Mouse (Mus musculus): Measurements from ENCODE around the gene Nuak1. TPM values are rescaled to one million over a fixed set of nuclear protein-coding genes. Genes with fewer than 3 reads are reported as not detected.

The Nuak1 gene
- polyA plus RNA-seq, 1 experiment from 2014 or later: 0.13 TPM

- WGBS (ENCODE audit: insufficient replicate concordance): 57% methylated on average over 13 of the region's 13 CpGs
- no peak overlapping the region for H3K4me2 ChIP-seq (ENCODE audit: low read depth, low read length)
- H3K27me3 ChIP-seq (ENCODE audit: control insufficient read depth, insufficient read depth, low read depth, low read length): no peaks in the 10 kb centered on the region
- no peaks in the 10 kb centered on the region for H3K4me1 ChIP-seq (ENCODE audit: control insufficient read depth, low read depth, low read length)
- ATAC-seq (ENCODE audit: low read depth): no peak
- H3K27ac ChIP-seq (ENCODE audit: low read length): no peak overlapping the region
- H3K4me3 ChIP-seq (ENCODE audit: low read depth, low read length): no peak overlapping the region
- no peaks in the 10 kb centered on the region for H3K9me3 ChIP-seq (replicated peaks; ENCODE audit: control insufficient read depth, low read length)
- H3K9ac ChIP-seq (ENCODE audit: low read depth, low read length): no peak overlapping the region
- no peaks in the 10 kb centered on the region for H3K36me3 ChIP-seq (ENCODE audit: control insufficient read depth, insufficient read depth)
These were observed 31.3 kb downstream of the Nuak1 start for GRCm38 (mm10) chr10:84408965-84409660.

- Histone ChIP-seq H3K9me3 (replicated peaks; ENCODE audit: control insufficient read depth, low read length) (no peaks in the 10 kb centered on the region), H3K4me1 (ENCODE audit: control insufficient read depth, low read depth, low read length) (no peaks in the 10 kb centered on the region), H3K4me3 (ENCODE audit: low read depth, low read length) (no peak overlapping the region), H3K36me3 (ENCODE audit: control insufficient read depth, insufficient read depth) (no peaks in the 10 kb centered on the region), H3K4me2 (ENCODE audit: low read depth, low read length) (no peak overlapping the region), H3K27ac (ENCODE audit: low read length) (no peak overlapping the region), H3K27me3 (ENCODE audit: control insufficient read depth, insufficient read depth, low read depth, low read length) (no peaks in the 10 kb centered on the region), H3K9ac (ENCODE audit: low read depth, low read length) (no peak overlapping the region)
- no peak for ATAC-seq (ENCODE audit: low read depth)
- 48% methylated on average over 8 of the region's 8 CpGs for WGBS (ENCODE audit: insufficient replicate concordance)
These were observed 35.1 kb downstream of the Nuak1 start for GRCm38 (mm10) chr10:84405135-84405776.

- no peaks in the 10 kb centered on the region for H3K9me3 ChIP-seq (replicated peaks; ENCODE audit: control insufficient read depth, low read length)
- ATAC-seq (ENCODE audit: low read depth): peak; percentile 16; the same call in 1 of the 2 replicates
- no peaks in the 10 kb centered on the region for H3K27me3 ChIP-seq (ENCODE audit: control insufficient read depth, insufficient read depth, low read depth, low read length)
- H3K4me3 ChIP-seq (ENCODE audit: low read depth, low read length): no peak overlapping the region
- no peaks in the 10 kb centered on the region for H3K36me3 ChIP-seq (ENCODE audit: control insufficient read depth, insufficient read depth)
- no peaks in the 10 kb centered on the region for H3K4me1 ChIP-seq (ENCODE audit: control insufficient read depth, low read depth, low read length)
- H3K27ac ChIP-seq (ENCODE audit: low read length): no peak overlapping the region
- H3K9ac ChIP-seq (ENCODE audit: low read depth, low read length): no peak overlapping the region
- H3K4me2 ChIP-seq (ENCODE audit: low read depth, low read length): no peak overlapping the region
- 10% methylated on average over 7 of the region's 7 CpGs for WGBS (ENCODE audit: insufficient replicate concordance)
These were observed 38.5 kb downstream of the Nuak1 start for GRCm38 (mm10) chr10:84401907-84402371.

GRCm38 (mm10) chr10:84401189-84401588 is 39.2 kb downstream of the Nuak1 start:
- Histone ChIP-seq H3K9me3 (replicated peaks; ENCODE audit: control insufficient read depth, low read length) (no peaks in the 10 kb centered on the region), H3K4me1 (ENCODE audit: control insufficient read depth, low read depth, low read length) (no peaks in the 10 kb centered on the region), H3K4me2 (ENCODE audit: low read depth, low read length) (no peak overlapping the region), H3K27ac (ENCODE audit: low read length) (no peak overlapping the region), H3K27me3 (ENCODE audit: control insufficient read depth, insufficient read depth, low read depth, low read length) (no peaks in the 10 kb centered on the region), H3K4me3 (ENCODE audit: low read depth, low read length) (no peak overlapping the region), H3K36me3 (ENCODE audit: control insufficient read depth, insufficient read depth) (no peaks in the 10 kb centered on the region), H3K9ac (ENCODE audit: low read depth, low read length) (no peak overlapping the region)
- WGBS (ENCODE audit: insufficient replicate concordance): 43% methylated on average over 4 of the region's 4 CpGs
- ATAC-seq (ENCODE audit: low read depth): no peak

- Histone ChIP-seq H3K27me3 (ENCODE audit: control insufficient read depth, insufficient read depth, low read depth, low read length) (no peaks in the 10 kb centered on the region), H3K4me1 (ENCODE audit: control insufficient read depth, low read depth, low read length) (no peaks in the 10 kb centered on the region), H3K4me2 (ENCODE audit: low read depth, low read length) (no peak overlapping the region), H3K9ac (ENCODE audit: low read depth, low read length) (no peak overlapping the region), H3K27ac (ENCODE audit: low read length) (no peak overlapping the region), H3K4me3 (ENCODE audit: low read depth, low read length) (no peak overlapping the region), H3K9me3 (replicated peaks; ENCODE audit: control insufficient read depth, low read length) (no peaks in the 10 kb centered on the region), H3K36me3 (ENCODE audit: control insufficient read depth, insufficient read depth) (no peaks in the 10 kb centered on the region)
- no peak for ATAC-seq (ENCODE audit: low read depth)
- WGBS (ENCODE audit: insufficient replicate concordance): 56% methylated on average over 7 of the region's 7 CpGs
These were observed 40.2 kb downstream of the Nuak1 start for GRCm38 (mm10) chr10:84400037-84400681.

GRCm38 (mm10) chr10:84397276-84397675 is 43.1 kb downstream of the Nuak1 start:
- Histone ChIP-seq H3K36me3 (ENCODE audit: control insufficient read depth, insufficient read depth) (no peaks in the 10 kb centered on the region), H3K27me3 (ENCODE audit: control insufficient read depth, insufficient read depth, low read depth, low read length) (no peaks in the 10 kb centered on the region), H3K4me2 (ENCODE audit: low read depth, low read length) (no peak overlapping the region), H3K4me3 (ENCODE audit: low read depth, low read length) (no peak overlapping the region), H3K9me3 (replicated peaks; ENCODE audit: control insufficient read depth, low read length) (no peaks in the 10 kb centered on the region), H3K27ac (ENCODE audit: low read length) (no peak overlapping the region), H3K4me1 (ENCODE audit: control insufficient read depth, low read depth, low read length) (no peaks in the 10 kb centered on the region), H3K9ac (ENCODE audit: low read depth, low read length) (no peak overlapping the region)
- WGBS (ENCODE audit: insufficient replicate concordance): 68% methylated on average over 4 of the region's 4 CpGs
- ATAC-seq (ENCODE audit: low read depth): no peak

GRCm38 (mm10) chr10:84395885-84396659 is 44.3 kb downstream of the Nuak1 start:
- Histone ChIP-seq H3K27ac (ENCODE audit: low read length) (no peak overlapping the region), H3K9ac (ENCODE audit: low read depth, low read length) (no peak overlapping the region), H3K36me3 (ENCODE audit: control insufficient read depth, insufficient read depth) (no peaks in the 10 kb centered on the region), H3K4me3 (ENCODE audit: low read depth, low read length) (no peak overlapping the region), H3K4me1 (ENCODE audit: control insufficient read depth, low read depth, low read length) (no peaks in the 10 kb centered on the region), H3K4me2 (ENCODE audit: low read depth, low read length) (no peak overlapping the region), H3K27me3 (ENCODE audit: control insufficient read depth, insufficient read depth, low read depth, low read length) (no peaks in the 10 kb centered on the region), H3K9me3 (replicated peaks; ENCODE audit: control insufficient read depth, low read length) (no peaks in the 10 kb centered on the region)
- WGBS (ENCODE audit: insufficient replicate concordance): 67% methylated on average over 8 of the region's 8 CpGs
- no peak for ATAC-seq (ENCODE audit: low read depth)

GRCm38 (mm10) chr10:84395259-84395658 is 45.1 kb downstream of the Nuak1 start:
- ATAC-seq (ENCODE audit: low read depth): no peak
- Histone ChIP-seq H3K9ac (ENCODE audit: low read depth, low read length) (no peak overlapping the region), H3K4me2 (ENCODE audit: low read depth, low read length) (no peak overlapping the region), H3K4me1 (ENCODE audit: control insufficient read depth, low read depth, low read length) (no peaks in the 10 kb centered on the region), H3K4me3 (ENCODE audit: low read depth, low read length) (no peak overlapping the region), H3K9me3 (replicated peaks; ENCODE audit: control insufficient read depth, low read length) (no peaks in the 10 kb centered on the region), H3K27ac (ENCODE audit: low read length) (no peak overlapping the region), H3K27me3 (ENCODE audit: control insufficient read depth, insufficient read depth, low read depth, low read length) (no peaks in the 10 kb centered on the region), H3K36me3 (ENCODE audit: control insufficient read depth, insufficient read depth) (no peaks in the 10 kb centered on the region)
- WGBS (ENCODE audit: insufficient replicate concordance): 40% methylated on average over 5 of the region's 5 CpGs

Measured in liver, embryonic 16.5 days (tissue).